Mouse (Mus musculus): Measurements from ENCODE around the gene Scaf8. TPM values are rescaled to one million over a fixed set of nuclear protein-coding genes. Genes with fewer than 3 reads are reported as not detected.

Gene Scaf8
- polyA plus RNA-seq, 1 experiment = 15.8 TPM

DNA sequence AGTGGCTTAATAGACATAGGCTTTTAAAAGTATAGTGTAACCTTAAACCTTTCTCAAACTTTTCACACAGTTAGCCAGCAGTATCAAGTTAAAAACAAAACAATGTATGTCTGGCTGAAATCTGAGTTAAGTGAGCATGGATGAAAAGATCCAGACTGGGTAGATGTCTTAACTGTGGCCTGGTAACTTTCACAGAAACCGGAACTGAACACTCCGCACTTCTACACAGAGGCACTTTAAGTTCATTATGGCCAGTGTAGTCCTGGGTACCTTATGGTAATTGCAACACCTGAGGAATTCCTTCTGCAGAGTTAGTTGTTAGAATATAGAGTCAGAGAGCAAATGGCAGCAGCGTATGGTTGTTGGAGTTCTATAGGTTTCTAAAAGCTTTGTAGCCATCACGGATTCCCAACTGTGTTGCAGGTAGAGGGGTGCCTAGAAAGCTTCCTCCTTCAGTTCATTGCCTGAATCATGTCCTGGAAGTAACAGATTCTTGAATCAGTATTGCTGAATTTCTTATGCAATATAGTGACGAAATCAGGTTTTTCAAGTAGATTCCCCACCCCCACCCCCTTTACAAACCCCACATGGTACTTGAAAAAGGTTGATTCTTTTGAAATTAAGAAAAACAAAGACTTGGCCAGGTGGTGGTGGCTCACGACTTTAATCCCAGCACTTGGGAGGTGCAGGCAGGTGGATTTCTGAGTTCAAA is 92.9 kb downstream of the Scaf8 start:
- TF ChIP-seq CTCF (IDR thresholded peaks at IDR 0.05; ENCODE audit: control insufficient read depth, insufficient read depth, low read length) = no peak
- TF ChIP-seq POLR2A (IDR thresholded peaks at IDR 0.05; ENCODE audit: borderline replicate concordance, control insufficient read depth, low read depth, low read length) = no peak
- Histone ChIP-seq H3K27ac (ENCODE audit: control insufficient read depth, insufficient read depth, low read depth, low read length, poor library complexity) (no peak overlapping the region), H3K4me3 (replicated peaks; ENCODE audit: control insufficient read depth, low read depth, low read length) (no peak overlapping the region), H3K4me1 (ENCODE audit: control insufficient read depth, insufficient read depth, low read length) (peaks cover 3% of the 10 kb centered on the region)
- 68% methylated on average over 6 of the region's 6 CpGs for WGBS

DNA sequence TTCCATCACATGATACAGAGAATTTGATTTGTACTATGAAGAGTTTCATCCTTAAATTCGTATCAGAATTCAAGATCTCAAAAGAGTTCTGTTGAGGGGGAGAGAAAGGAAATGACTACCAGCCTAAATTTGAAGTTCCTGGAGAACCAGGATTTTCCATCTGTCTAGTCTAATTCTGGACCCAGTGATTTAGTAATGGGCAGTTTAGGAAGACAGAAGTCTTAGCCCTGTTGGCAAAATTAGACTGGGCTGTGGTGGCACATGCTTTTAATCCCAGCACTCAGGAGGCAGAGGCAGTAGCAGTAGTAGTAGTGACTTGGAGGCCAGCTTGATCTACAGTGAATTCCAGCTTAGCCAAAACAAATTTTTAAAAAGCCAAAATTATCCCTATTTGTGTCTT is 93.7 kb downstream of the Scaf8 start:
- no peak for TF ChIP-seq POLR2A (IDR thresholded peaks at IDR 0.05; ENCODE audit: borderline replicate concordance, control insufficient read depth, low read depth, low read length)
- TF ChIP-seq CTCF (IDR thresholded peaks at IDR 0.05; ENCODE audit: control insufficient read depth, insufficient read depth, low read length) = no peak
- no peak overlapping the region for H3K4me3 ChIP-seq (replicated peaks; ENCODE audit: control insufficient read depth, low read depth, low read length)
- WGBS = 65% methylated on average over 1 of the region's 1 CpGs
- peaks cover 3% of the 10 kb centered on the region for H3K4me1 ChIP-seq (ENCODE audit: control insufficient read depth, insufficient read depth, low read length)
- no peak overlapping the region for H3K27ac ChIP-seq (ENCODE audit: control insufficient read depth, insufficient read depth, low read depth, low read length, poor library complexity)

DNA sequence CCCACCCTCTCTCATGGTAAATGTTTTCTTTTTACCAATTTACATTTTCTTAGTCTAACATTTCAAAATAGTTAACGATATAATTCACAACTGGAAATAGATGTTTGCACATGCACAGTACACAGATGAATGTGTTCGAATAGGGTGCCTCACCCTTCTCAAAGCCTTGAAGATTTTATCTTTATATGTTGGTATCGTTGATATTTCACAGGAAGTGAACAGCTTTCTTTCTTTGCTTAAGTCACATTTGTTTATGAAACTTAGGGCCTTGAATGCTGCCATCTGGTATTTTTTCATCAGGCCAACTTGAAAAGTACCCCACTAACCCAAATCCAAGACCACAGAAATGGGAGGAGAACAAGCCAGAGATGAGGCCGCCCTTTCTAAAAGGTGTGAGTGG is 94.8 kb downstream of the Scaf8 start:
- TF ChIP-seq CTCF (IDR thresholded peaks at IDR 0.05; ENCODE audit: control insufficient read depth, insufficient read depth, low read length) (no peak), POLR2A (IDR thresholded peaks at IDR 0.05; ENCODE audit: borderline replicate concordance, control insufficient read depth, low read depth, low read length) (no peak)
- Histone ChIP-seq H3K27ac (ENCODE audit: control insufficient read depth, insufficient read depth, low read depth, low read length, poor library complexity) (no peak overlapping the region), H3K4me1 (ENCODE audit: control insufficient read depth, insufficient read depth, low read length) (peaks cover 3% of the 10 kb centered on the region), H3K4me3 (replicated peaks; ENCODE audit: control insufficient read depth, low read depth, low read length) (no peak overlapping the region)
- WGBS = 76% methylated on average over 4 of the region's 4 CpGs

DNA sequence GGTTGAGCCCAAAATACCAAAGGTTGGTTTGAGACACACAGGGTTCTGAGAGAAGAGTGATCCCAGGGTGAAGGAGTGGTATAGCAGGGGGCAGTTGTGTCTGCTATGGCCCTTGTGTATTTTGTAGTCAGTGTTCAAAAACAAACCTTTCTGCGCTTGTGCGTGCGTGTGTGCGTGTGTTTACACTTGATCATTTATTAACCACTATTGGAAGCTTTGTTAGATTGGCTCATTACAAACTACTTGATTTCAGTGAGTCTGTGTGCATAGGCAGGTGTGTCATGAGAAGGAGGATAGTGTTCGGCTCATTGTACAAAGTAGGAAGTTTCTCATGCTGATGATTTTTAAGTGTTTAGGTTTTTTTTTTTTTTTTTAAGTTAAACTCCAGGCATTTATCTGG is 95.4 kb downstream of the Scaf8 start:
- no peak for TF ChIP-seq POLR2A (IDR thresholded peaks at IDR 0.05; ENCODE audit: borderline replicate concordance, control insufficient read depth, low read depth, low read length)
- TF ChIP-seq CTCF (IDR thresholded peaks at IDR 0.05; ENCODE audit: control insufficient read depth, insufficient read depth, low read length) = no peak
- Histone ChIP-seq H3K4me3 (replicated peaks; ENCODE audit: control insufficient read depth, low read depth, low read length) (no peak overlapping the region), H3K4me1 (ENCODE audit: control insufficient read depth, insufficient read depth, low read length) (peaks cover 1% of the 10 kb centered on the region; the same call in 1 of the 2 replicates), H3K27ac (ENCODE audit: control insufficient read depth, insufficient read depth, low read depth, low read length, poor library complexity) (no peak overlapping the region)
- 93% methylated on average over 5 of the region's 5 CpGs for WGBS

DNA sequence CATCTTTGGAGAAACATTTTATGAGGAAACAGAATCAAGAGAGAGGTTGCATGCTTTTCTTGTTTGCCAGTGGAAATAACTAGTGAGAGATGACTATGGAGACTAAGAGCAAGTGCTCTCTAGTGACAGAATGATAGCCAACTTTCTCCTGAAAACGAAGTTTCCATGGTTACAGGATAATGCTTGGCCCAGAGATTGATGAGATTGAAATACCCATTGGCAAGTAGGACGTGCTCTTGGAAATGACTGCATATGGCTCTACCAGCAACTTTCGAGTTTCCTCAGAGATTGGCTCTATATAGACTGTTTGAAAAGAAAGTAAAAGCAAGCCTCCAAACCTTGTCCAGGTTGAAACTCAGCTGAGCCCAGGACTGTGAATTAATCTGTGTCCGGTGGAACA is 97.3 kb downstream of the Scaf8 start:
- TF ChIP-seq CTCF (IDR thresholded peaks at IDR 0.05; ENCODE audit: control insufficient read depth, insufficient read depth, low read length) (no peak), POLR2A (IDR thresholded peaks at IDR 0.05; ENCODE audit: borderline replicate concordance, control insufficient read depth, low read depth, low read length) (no peak)
- 83% methylated on average over 4 of the region's 4 CpGs for WGBS
- no peaks in the 10 kb centered on the region; the same call in 1 of the 2 replicates for H3K4me1 ChIP-seq (ENCODE audit: control insufficient read depth, insufficient read depth, low read length)
- no peak overlapping the region for H3K27ac ChIP-seq (ENCODE audit: control insufficient read depth, insufficient read depth, low read depth, low read length, poor library complexity)
- H3K4me3 ChIP-seq (replicated peaks; ENCODE audit: control insufficient read depth, low read depth, low read length) = no peak overlapping the region

DNA sequence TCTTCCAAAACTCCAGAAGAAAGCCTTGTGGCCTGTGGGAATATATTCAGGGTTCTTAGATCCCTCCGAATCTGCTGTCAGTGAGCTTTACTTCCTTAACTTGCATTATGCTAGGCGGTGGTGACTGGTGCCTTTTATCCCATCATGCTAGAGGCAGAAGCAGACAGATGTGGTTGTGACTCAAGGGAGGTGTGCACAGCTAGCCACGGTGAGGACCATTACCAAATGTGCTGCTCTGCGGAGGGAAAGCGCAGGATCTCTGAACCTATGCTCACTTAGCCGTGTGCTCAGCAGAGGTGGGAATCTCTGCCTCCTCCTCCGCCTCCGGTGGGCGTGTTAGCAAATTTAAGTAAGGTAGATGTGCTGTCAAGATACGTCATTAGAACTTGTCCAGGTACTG is 98.1 kb downstream of the Scaf8 start:
- TF ChIP-seq POLR2A (IDR thresholded peaks at IDR 0.05; ENCODE audit: borderline replicate concordance, control insufficient read depth, low read depth, low read length) (no peak), CTCF (IDR thresholded peaks at IDR 0.05; ENCODE audit: control insufficient read depth, insufficient read depth, low read length) (0 out of 2 replicates have a peak, but pooled peaks have one; percentile 3)
- no peaks in the 10 kb centered on the region; the same call in 1 of the 2 replicates for H3K4me1 ChIP-seq (ENCODE audit: control insufficient read depth, insufficient read depth, low read length)
- 90% methylated on average over 10 of the region's 10 CpGs for WGBS

DNA sequence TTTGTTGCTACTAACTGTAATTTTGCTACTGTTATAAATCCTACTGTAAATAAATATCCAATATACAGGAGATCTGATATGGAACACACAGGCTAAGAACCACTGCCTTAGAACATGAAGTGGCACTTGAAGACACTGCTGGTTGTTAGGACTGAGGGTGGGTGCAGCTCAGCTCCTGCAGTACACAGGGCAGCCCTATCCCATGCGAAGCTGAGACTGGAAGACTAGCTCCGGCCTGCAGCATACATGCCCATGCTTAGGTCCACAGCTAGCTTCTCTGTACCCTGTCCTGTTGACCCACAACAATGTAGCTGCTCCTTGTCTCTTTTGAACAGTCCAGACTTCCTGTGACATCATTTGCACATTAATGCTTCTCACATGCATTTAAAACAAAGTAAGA is 100.1 kb downstream of the Scaf8 start:
- Histone ChIP-seq H3K4me1 (ENCODE audit: control insufficient read depth, insufficient read depth, low read length) (no peaks in the 10 kb centered on the region; the same call in 1 of the 2 replicates), H3K4me3 (replicated peaks; ENCODE audit: control insufficient read depth, low read depth, low read length) (no peak overlapping the region), H3K27ac (ENCODE audit: control insufficient read depth, insufficient read depth, low read depth, low read length, poor library complexity) (no peak overlapping the region)
- 97% methylated on average over 2 of the region's 2 CpGs for WGBS
- no peak for TF ChIP-seq CTCF (IDR thresholded peaks at IDR 0.05; ENCODE audit: control insufficient read depth, insufficient read depth, low read length)
- no peak for TF ChIP-seq POLR2A (IDR thresholded peaks at IDR 0.05; ENCODE audit: borderline replicate concordance, control insufficient read depth, low read depth, low read length)

More for the DNA sequence above, 98.1 kb downstream of the Scaf8 start:
- Histone ChIP-seq H3K4me3 (replicated peaks; ENCODE audit: control insufficient read depth, low read depth, low read length) (no peak overlapping the region), H3K27ac (ENCODE audit: control insufficient read depth, insufficient read depth, low read depth, low read length, poor library complexity) (no peak overlapping the region)

DNA sequence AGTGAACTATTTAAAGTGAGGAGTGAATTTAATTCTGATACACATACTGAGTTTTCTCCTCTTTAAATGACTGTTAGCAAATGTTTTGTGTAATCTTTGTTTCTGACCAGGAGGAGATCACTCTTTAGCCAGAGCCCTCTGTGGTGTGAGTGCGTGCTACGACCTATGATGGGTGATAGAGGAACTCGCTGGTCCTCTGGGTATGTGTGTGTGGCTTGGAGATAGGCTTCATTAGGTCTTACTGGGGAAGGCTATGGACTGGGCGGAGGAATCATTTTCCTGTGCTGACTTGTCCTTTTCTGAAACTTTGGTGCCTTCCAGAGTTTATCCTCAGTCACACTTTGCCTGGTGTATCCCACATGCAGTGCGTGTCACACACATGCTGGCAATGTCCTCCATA is 102.3 kb downstream of the Scaf8 start:
- Histone ChIP-seq H3K4me3 (replicated peaks; ENCODE audit: control insufficient read depth, low read depth, low read length) (no peak overlapping the region), H3K27ac (ENCODE audit: control insufficient read depth, insufficient read depth, low read depth, low read length, poor library complexity) (no peak overlapping the region), H3K4me1 (ENCODE audit: control insufficient read depth, insufficient read depth, low read length) (no peaks in the 10 kb centered on the region)
- TF ChIP-seq POLR2A (IDR thresholded peaks at IDR 0.05; ENCODE audit: borderline replicate concordance, control insufficient read depth, low read depth, low read length) (no peak), CTCF (IDR thresholded peaks at IDR 0.05; ENCODE audit: control insufficient read depth, insufficient read depth, low read length) (no peak)
- 66% methylated on average over 5 of the region's 5 CpGs for WGBS
